Mouse (Mus musculus) frontal cortex, adult (tissue): ENCODE measurements around the gene Nrbf2.

Source experiments
- ATAC-seq: cut with Nextera tagmentation; 2 replicates; pipeline ENCODE4 v1.9.2; 2017; ENCODE audit warnings: mild to moderate bottlenecking, moderate library complexity, mixed read lengths; ENCODE audit not compliant: low TSS enrichment

Gene Nrbf2

DNA sequence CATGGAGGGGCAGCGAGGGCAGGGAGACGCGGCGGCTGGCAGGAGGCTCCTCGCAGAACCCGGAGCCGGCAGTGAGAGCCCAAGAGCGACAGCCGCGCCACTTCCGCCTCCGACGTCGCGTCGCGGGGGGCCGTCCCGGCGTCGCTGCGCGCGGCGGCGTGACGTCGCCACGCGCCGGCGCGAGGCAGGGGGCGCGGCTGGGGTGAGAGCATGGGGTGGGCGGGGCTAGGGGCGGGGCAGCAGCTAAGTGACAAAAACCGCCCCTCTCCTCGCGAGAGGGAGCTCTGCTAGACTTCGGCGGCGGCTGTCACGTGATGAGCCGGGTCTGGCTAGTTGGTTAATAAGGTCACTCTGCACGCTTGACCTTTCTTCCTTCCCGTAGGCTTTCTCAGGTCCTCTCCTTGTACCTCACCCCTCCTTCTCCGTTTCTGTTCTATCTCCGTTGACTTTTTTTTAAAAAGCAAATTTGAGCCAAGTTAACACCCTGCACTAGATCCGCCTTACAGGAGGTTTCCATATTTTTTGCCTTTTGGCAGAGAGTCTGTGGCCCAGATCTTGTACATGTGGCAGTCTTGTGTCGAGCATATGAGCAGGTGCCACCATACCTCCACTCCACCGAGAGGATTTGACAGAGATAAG is at the start of gene Nrbf2:
Gene Nrbf2, minus strand, starts transcription at position 130 of the 639 bp plus-strand sequence.
- ATAC-seq: peak; percentile 96

DNA sequence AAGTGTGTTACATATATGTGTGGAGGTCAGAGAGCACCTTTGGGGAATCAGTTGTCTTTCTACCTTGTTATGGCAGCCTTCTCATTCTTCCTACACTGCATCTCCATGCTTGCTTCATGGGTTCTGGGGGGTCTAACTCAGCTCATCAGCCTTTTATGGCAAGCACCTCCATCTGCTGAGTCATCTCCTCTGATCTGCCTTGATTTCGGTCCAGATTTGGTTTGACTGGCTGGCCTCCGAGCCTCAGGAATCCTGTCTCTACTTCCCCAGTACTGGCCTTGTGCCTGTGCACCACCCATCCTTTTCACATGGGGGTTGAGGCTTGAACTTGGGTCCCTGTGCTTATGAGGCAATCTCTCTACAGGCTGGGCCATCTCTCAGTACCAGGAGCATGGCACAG is 45.5 kb upstream of the Nrbf2 start:
- ATAC-seq: no peak

DNA sequence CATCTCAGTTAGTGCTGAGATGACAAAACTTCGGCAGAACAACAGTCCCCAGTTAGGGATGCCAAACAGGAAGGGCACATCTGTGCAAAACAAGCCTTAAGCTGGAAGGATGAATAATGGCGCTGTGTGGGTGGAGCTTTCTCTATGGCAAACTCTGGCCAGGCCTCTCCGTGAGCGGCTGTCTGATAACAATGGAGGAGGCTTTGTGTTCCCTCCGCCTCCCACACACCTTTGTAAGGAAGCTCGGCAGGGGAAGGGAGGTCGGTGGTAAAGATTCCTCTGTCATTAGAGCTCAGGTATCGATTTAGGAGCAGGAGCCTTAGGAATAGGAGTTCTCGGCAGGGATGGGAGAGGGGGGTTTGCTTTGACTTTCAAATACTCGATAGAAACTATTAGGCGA is 44.6 kb upstream of the Nrbf2 start:
- no peak for ATAC-seq

DNA sequence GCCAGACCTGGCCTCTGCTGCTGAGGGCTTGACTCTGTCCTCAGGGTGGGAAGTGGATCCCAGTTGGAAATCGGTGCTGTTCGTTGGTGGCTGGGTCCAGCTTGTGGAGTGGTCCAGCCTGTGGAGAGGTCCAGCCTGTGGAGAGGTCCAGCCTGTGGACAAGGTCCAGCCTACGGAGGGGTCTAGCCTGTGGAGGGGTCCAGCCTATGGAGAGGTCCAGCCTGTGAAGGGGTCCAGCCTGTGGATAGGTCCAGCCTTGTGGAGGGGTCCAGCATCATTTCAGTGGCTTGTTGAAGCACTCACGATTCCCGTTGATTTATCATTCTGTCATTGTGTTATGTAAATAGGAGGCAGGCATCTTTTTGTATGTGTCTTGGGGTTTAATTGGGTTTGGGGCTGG is 43.1 kb upstream of the Nrbf2 start:
- ATAC-seq: no peak

DNA sequence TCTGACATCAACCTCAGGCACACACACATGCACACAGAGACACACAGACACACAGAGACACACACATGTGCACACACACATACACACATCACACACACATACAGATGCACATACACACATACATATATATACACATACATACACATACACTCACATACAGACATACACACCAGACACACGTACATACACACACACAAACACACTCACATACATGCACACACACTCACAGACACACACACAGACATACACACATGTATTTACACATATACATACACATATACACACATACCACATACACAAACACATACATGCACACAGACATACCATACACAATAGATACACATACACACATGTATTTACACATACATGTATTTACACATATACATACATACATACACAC is 38.9 kb upstream of the Nrbf2 start:
- no peak for ATAC-seq

DNA sequence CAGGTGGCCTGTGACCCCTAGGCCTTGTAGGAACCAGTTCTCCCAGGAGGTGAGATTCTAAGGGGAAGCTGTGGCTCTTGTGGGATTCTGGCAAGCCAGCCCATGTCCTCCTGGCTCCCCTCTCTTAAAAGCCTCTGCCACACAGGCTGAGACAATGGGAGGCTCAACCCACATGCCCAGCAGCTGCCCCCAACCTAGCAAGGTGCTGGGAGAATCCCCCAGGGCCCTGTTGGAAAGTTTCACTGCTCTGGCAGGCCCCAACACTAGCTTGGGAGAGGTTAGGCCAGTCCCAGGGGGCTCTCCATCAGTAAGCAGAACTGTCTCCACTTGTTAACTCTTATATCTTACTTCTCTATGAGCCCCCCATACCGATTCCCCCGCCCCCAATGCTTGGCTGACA is 36.3 kb upstream of the Nrbf2 start:
- no peak for ATAC-seq

DNA sequence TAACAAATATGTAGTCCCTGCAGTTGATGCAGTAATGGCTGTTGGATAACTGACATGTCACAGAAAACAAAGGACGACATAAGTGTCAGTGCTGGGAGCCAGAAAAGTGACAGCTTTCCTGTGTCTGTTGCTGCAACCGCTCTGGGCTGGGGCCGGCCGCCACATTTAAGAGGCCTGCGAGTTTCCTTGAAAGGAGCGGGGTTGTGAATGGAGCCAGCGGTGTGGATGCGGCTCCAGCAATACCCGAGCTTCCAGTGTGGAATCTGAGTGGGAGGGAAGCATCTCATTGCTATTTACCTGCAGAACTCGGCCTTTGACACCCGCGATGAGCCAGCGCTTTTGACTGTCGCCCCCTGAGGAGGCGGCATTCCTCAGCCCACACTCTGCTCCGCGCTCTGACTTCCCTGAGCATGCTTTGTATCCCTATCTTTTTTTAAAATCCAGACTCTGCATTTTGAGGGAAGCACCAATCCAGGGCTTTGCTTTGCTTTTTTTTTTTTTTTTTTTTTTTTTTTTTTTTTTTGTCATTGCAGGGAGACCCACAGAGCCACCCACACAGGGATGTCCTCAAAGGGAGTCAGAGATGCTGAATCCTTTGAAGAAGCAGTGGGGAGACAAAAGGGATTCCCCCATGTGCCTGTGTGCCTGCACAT is 35.2 kb upstream of the Nrbf2 start:
- peak; percentile 66 for ATAC-seq

DNA sequence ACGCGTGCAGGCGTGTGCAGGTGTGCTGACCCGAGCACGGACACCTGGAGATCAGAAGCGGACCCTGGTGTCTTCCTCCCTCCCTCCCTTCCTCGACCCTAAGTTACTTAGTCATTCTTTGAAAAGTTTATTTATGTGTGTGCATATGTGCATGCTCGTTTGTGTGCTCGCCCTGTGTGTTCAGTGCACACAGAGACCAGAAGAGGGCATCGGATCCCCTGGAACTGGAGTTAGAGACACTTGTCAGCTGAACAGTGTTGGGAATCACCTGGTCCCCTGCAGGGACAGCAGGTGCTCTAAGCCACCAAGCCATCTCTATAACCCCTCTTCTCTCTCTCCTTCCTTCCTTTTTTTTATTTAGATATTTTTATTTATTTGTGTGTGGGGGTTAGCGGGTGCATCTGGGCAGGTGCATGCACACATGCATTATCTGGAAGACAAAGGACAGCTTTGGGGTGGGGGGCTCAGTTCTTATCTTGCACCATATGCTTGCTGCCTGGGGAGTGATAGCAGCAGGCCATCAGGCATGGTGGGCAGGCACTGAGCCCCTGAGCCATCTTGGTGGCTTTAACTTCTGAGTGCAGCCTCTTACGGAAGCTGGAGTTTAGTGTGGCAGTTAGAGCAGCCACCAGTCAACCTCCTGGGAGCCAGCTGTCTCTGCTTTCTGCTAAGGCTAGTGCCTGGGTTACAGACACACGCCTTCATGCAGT is 34.1 kb upstream of the Nrbf2 start:
- no peak for ATAC-seq

DNA sequence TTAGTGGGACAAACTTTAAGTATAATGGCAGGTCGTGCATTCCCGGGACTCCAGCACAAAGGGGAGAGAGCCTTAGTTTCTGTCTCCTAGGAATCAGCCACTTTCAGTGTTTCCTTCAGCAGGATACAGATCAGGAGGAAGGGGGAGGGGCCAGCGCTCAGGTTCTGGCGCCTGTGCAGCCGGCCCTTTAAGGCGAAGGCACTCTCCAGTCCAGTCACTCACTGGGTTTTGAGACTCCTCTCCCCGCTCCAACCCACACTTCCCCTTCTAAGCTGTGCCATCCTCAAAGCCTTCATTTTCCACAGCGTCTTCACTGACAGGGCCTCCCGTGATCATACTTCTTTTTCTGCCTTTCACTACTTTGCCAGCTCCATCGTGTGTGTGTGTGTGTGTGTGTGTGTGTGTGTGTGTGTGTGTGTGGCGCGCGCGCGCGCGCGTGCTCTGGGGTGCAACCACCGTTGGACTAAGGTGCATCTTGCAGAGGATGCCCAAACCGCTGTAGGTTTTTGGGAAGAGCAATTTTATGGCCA is 32.9 kb upstream of the Nrbf2 start:
- ATAC-seq: 0 out of 2 replicates have a peak, but pooled peaks have one; percentile 32

DNA sequence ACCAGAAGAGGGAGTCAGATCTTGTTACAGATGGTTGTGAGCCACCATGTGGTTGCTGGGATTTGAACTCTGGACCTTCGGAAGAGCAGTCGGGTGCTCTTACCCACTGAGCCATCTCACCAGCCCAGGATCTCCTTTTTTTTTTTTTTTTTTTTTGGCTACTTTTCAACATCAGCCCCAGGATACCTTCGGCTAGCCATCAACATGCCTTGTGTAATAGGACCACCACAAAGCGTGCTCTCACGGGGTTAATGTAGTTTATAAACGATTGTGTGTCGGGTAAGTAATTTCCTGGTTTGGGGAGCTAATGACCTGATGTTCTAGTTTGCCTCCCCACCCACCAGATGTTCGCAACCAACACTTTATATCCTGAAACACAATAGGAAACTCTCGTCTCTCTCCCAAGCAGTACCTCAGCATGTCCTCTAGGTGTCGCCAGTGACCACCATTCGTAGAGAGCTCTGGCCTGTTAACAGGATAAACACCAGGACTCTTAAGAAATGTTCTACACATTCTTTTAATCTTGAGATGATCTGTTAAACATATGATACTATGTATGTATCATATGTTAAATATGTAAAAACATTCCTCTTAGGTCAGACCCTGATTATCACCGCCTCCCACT is 29.8 kb upstream of the Nrbf2 start:
- ATAC-seq: peak; percentile 72

DNA sequence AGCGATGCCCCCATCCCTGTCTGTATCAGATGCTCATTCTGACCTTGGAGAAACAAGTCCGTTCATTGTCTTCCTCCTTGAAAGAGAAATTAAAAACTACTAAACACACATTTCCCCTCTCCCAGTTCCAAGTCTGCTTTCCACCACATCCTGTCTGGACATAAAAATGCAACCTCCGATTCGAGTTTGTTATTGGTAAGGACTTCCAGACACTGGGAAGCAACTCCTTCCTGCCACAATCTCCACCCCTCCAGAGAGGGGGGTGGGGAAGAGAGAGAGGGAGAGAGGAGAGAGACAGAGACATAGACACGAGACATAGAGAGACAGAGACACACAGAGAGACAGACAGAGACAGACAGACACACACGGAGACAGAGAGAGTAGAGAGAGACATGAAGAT is 27.4 kb upstream of the Nrbf2 start:
- no peak for ATAC-seq

DNA sequence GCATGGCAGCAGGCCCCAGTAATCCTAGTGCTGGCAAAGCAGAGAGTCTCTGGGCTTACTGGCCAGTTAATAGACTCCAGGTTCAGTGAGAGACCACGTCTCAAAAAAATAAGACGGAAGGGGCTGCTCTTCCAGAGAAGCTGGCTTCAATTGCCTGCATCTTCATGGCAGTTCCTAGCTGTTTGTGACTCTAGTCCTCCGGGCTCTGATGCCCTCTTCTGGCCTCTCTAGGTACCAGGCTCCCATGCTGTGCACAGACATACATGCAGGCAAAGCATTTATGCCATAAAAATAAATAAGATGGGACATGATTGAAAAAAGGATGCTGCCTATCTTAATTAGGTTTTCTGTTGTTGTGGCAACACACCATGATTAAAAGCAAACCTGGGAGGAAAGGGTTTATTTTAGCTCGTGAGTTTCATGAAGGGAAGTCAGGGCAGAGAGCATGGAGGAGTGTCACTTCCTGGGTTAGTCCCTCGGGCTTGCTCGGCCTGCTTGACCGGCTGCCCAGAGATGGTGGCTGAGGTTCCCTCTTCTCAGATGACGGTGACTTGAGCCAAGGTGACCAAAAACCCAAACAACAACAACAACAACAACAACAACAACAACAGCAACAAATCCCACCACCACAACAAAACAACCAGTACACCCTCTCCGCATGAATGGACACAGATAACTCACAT is 26.3 kb upstream of the Nrbf2 start:
- ATAC-seq: peak; percentile 85

DNA sequence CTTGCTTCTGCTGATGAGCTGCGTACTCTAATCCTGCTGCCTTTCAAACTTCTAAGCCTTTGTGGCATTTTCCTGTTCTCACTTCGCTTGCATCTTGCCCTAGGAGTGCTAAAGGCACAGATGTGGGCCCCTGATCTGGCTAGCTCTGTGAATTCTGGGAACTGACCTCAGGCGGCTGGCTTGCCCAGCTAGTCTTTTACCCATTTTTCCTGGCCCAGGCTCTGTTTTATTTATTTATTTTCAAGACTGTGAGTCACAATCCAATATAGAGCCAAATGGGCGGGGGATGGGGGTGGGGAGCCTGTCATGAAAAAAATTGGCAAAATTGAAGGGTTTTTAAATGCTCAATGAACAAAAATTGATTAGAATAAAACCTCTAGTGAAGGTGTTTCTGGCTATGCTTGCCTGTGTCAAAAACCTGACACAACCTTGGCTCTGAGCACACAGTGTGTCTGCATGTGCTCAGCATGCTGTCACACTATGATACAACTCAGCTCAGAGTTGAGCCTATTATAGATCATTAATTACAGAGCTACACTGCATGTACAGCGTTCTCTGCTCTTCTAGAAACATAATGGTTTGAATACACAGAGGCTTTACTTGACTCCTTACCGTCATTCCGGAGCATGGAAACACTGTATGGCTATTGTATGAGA is 24.5 kb upstream of the Nrbf2 start:
- no peak for ATAC-seq

DNA sequence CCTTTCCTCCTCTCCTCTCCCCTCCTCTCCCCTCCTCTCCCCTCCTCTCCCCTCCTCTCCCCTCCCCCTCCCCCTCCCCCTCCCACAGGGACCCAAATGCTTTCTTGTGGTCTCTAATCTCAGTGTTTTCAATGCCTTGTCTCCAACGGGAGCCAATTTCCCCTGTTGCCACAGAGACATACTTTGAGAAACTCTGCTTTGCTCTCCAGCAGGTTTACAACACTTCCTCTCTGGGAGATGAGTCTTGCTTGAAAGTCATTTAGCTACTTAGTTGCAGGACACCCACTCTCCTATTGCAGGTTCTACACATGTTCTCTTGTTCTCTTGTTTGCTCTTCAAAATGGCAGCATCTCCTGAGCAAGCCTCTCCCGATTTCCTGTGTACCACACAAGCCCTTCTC is 17.2 kb upstream of the Nrbf2 start:
- ATAC-seq: no peak

DNA sequence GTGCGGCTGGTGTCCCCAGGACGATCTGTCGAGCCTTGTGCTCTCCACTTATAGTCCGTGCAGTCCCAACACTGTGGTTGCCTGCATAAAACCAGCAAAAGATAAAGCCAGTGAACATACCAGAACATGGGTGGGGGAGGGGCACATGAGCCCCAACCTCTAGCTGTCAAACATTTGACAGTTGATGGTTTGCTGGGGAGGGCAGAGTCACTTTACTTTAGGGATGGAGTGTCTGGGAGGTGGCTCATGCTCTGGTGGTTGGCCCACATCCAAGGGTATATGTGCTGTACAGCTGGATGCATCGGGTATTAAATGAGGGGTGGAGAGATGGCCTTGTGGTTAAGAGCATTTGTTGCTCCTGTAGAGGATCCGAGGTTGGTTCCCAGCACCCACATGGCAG is 15.9 kb upstream of the Nrbf2 start:
- no peak for ATAC-seq

DNA sequence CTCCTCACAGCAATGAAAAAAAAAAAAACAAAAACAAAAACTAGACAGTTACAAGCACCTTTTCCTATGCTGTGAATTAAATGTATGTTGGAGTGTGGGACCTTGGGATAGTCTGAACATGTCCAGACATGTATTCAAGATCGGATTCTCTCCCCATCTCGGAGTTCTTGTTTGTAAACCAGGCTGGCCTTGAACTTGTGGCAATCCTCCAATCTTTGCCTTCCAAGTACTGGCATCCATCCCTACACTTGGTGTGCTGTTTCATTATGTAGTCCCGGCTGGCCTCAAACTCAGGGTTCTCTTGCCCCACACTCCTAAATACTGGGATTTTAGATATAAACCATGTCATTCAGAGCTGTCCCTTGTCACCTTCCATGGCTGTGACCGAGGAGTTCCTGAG is 14.2 kb upstream of the Nrbf2 start:
- ATAC-seq: no peak

DNA sequence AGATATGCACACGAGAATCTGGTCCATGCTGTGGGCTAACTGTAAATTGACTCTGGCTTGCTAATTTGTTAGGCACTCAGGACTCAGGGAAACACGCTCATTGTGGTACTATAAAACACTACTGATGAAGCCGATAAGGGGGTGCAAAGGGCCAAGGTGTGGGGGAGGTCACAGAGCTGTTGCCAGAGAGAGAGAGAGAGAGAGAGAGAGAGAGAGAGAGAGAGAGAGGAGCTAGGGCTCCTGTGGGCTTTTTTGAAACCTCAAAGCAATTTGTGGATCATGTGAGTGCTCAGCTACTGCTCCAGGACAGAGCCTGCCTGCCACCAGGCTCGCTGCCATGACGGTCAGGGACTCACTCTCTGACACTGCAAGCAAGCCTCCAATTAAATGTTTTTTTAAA is 13.8 kb upstream of the Nrbf2 start:
- no peak for ATAC-seq

DNA sequence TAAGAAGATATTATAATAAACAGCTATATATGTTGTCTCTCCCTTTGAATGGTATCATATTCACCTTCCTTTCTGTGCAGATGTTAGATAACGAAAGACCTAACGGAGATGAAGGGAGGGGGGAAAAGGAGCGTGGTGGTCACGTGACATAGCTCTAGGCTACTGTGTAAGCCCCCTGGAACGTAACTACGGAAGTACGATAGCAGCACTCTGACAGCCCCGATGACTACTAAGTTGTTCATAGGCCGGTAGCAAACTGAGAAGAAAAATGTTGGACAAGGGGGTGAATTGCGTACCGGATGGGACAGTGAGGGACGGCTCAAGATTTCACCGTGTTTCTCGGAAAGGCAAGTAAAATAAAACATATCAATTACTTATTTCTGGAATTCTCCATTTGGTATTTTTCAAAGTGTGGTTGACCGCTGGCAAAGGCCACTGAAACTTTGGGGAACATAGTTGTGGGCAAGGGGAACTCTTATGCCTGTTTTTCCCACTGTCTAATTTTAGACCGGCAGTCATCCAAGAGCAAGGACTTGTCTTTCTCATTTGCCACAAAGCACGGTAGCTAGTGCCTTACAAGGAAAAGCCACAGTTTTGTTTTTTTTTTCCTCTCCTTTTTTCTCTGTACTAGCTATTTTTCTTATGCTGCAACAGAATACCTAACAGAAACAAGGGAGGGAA is 12.2 kb upstream of the Nrbf2 start:
- ATAC-seq: no peak

DNA sequence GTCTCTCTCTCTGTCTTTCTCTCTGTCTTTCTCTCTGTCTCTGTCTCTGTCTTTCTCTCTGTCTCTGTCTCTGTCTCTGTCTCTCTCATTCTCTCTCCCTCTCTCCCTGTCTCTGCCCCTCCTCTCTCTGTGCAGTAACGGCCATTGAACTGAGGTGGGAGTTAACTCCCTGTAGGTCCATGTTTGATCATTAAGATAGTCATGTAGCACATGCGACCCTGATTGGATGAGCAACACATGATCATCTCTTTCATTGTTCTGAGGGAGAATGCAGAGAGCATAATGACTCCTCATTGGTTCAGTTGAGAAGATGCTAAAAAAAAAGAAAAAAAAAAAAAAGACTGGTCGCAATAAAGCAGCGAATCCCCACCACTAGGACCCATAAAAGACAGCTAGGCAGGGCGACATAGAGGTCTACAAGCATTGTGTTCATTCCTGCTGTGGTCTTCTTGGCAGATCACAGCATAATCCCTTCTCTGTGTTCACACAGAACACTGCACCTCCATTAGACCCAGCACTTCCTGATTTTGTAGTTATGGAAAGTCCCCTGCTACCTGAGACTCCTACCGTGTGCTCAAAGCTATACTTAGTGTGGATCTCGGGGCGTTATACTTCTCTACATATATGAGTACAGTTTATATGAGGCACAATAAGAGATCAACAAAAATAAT is 11.5 kb upstream of the Nrbf2 start:
- ATAC-seq: no peak

DNA sequence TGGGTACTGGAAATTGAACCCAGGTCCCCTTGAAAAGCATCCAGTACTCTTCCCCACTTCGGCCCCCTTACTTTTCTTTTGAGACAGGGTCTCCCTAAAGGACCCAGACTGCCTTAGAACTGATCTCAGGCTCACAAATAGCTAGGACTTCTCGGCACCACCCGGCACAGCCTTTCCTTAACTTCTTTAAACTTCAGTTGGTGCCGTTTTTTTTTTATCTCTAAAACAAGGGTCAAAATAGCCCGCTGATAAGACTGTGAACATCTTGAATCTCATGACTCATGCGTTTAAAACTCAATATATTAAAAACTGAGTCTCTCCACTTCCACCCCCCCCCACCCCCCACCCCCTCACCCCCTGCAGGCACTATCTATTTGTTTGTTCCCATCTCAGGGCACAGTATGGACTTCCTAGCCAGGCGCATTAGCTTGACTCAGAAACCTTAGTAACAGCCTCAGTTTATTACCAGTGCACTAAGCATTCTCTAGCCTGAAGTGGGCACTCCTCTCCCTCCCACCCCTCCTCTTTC is 10.9 kb upstream of the Nrbf2 start:
- ATAC-seq: no peak
